Mouse (Mus musculus) kidney, adult 2 months (tissue): ENCODE data around the gene Oas1h. TPM values are rescaled to one million over a fixed set of nuclear protein-coding genes. Genes with fewer than 3 reads are reported as not detected.
"Not testable (repeated sequence)": the region's sequence is repeated elsewhere in the genome, so short reads cannot be mapped to it uniquely, and the experiment has no call there.

Experiments
- DNase-seq: peaks from one replicate; pipeline ENCODE4 v3.0.0; 2021
- H3K27ac ChIP-seq: fragments of 200-500 bp; 2 replicates; pipeline ENCODE4 v1.5.1; 2012; ENCODE audit warnings: low read depth, low read length, control low read depth, inconsistent platforms; ENCODE audit not compliant: insufficient read depth
- H3K27me3 ChIP-seq: fragments of 200-500 bp; replicated peaks from 2 replicates; pipeline ENCODE4 v1.6.1; 2012; ENCODE audit warnings: mild to moderate bottlenecking, moderate library complexity, low read length, inconsistent platforms; ENCODE audit not compliant: control insufficient read depth, insufficient read depth
- H3K36me3 ChIP-seq: fragments of 200-500 bp; 2 replicates; pipeline ENCODE4 v1.6.1; 2012; ENCODE audit warnings: mild to moderate bottlenecking, moderate library complexity, low read length, inconsistent platforms; ENCODE audit not compliant: control insufficient read depth, insufficient read depth
- H3K4me1 ChIP-seq: fragments of 200-500 bp; 2 replicates; pipeline ENCODE4 v1.6.1; 2011; ENCODE audit warnings: low read length; ENCODE audit not compliant: control insufficient read depth, insufficient read depth
- H3K4me3 ChIP-seq: fragments of 200-500 bp; 2 replicates; pipeline ENCODE4 v1.5.1; 2011; ENCODE audit warnings: mild to moderate bottlenecking, low read depth, low read length, control low read depth; ENCODE audit not compliant: insufficient read depth
- CTCF ChIP-seq: fragments of 200-500 bp; conservative IDR thresholded peaks from 2 replicates; pipeline ENCODE4 v1.5.1; 2011; ENCODE audit warnings: low read depth, mild to moderate bottlenecking, control low read depth, low read length, moderate library complexity, mixed read lengths; ENCODE audit not compliant: insufficient read depth, insufficient read length
- POLR2A ChIP-seq: fragments of 200-500 bp; IDR thresholded peaks from one replicate; pipeline ENCODE4 v1.6.1; 2011; ENCODE audit warnings: low read depth, low read length, control low read depth
- WGBS: fragments of 180-500 bp; shearing (Covaris S2); methylation state at CpG from one replicate; pipeline ENCODE4 v1.1.7; 2018; 5-methylcytosine and 5-hydroxymethylcytosine counted together
- polyA plus RNA-seq: library from polyadenylated mRNA; depleted of rRNA; stranded (reverse); fragments of >200 nt; gene quantifications from 2 replicates; pipeline ENCODE4 v1.2.3, GENCODE M21; 2012

Oas1h gene
- polyA plus RNA-seq, 1 experiment, result not detected

DNA sequence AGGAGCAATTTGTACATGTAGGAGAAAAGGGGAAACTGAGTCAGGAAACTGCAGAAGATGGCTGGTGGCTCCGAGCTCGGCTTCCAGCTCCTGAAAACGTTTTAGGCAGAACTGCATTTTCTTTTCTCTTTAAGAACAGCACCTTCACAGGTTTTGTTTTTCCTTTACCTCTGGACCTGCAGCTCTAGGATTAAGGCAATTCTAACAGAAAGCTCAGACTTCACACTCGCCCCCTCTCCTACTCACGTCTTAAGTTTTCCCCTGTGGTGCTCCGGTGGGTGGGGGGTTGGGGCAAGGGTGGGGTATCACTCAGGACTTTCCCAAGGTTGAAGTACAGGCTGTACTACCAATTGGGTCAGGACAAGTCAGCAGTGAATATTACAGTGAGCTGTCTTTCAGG lies 26.6 kb downstream of the Oas1h start:
- Histone ChIP-seq H3K27me3 (no peaks in the 10 kb centered on the region), H3K27ac (no peak overlapping the region), H3K4me1 (no peaks in the 10 kb centered on the region), H3K36me3 (no peaks in the 10 kb centered on the region), H3K4me3 (no peak overlapping the region)
- no peak for DNase-seq
- 47% methylated on average over 6 of the region's 6 CpGs for WGBS
- TF ChIP-seq POLR2A (no peak), CTCF (no peak)

DNA sequence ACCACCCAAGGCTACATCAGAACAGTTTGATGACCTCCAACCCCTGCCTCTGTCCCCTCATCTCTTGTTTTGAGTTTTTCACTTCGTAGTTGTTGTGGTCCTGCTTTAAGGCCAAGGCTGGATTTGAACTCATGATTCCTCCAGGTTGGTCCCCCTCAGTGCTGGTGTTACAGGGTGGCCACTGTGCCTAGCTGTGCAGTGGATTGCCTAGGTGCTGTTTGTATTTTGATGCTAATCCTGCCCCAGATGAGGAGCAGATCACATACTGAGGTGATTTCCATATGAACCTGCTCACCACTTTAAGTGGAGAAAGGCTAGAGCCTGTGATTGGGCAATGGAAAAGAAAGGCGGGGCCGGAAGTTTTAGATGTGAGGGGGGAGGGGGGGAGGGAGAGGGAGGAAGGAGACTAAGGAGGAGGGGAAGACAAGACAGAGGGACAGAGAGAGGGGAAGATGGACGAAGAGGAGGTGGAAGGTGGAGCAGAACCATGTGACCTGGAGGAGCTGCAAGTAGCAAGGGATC lies 27.1 kb downstream of the Oas1h start:
- H3K27ac ChIP-seq, H3K27me3 ChIP-seq, H3K4me1 ChIP-seq, DNase-seq, H3K36me3 ChIP-seq, H3K4me3 ChIP-seq: not testable (repeated sequence)
- WGBS, result 49% methylated on average over 4 of the region's 4 CpGs

DNA sequence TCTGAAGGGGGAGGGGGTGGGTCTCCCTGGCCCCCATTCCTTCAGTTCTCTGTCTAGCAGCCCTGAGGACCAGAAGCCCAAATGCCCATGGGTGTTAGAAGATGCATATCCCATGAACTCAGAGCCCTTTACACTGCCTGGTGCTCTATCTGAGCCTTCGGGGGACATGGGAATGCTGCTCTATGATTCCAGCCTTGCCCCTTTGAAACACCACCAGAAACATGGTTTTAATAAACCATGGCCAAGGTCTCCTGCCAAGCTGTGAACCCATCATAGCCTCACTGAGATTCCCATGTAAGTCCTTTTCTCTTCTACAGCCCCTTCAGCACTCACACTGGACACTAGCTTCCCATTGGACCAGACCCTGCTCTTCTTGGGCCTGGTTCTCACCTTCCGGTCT lies 28.8 kb downstream of the Oas1h start:
- Histone ChIP-seq H3K4me3 (no peak overlapping the region), H3K4me1 (no peaks in the 10 kb centered on the region), H3K27me3 (no peaks in the 10 kb centered on the region), H3K36me3 (no peaks in the 10 kb centered on the region), H3K27ac (no peak overlapping the region)
- no peak for TF ChIP-seq CTCF
- TF ChIP-seq POLR2A, result no peak
- 76% methylated on average over 2 of the region's 2 CpGs for WGBS
- DNase-seq, result no peak

DNA sequence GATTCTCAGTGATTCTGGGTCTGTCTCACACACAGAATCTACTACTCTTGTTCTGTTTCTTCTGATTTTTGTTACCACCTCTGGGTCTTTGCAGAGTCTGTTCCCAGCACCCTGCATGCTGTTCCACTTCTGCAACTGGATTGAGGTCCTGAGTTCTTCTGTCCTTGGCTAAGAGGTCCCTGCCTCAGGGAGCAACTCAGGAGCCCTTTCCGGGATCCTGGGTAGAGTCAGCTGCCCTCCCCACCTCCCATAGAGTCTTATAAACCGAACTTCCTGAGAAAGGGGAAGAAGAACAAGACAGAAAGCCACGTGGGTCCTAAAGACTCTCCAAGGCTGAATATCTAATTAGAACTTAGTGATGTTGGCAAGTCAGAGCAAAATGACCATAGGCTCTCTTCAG lies 29.8 kb downstream of the Oas1h start:
- 56% methylated on average over 3 of the region's 3 CpGs for WGBS
- TF ChIP-seq CTCF (no peak), POLR2A (no peak)
- H3K36me3 ChIP-seq, result no peaks in the 10 kb centered on the region
- H3K4me1 ChIP-seq, result no peaks in the 10 kb centered on the region
- DNase-seq, result no peak
- no peak overlapping the region for H3K4me3 ChIP-seq
- no peaks in the 10 kb centered on the region for H3K27me3 ChIP-seq
- H3K27ac ChIP-seq, result no peak overlapping the region

DNA sequence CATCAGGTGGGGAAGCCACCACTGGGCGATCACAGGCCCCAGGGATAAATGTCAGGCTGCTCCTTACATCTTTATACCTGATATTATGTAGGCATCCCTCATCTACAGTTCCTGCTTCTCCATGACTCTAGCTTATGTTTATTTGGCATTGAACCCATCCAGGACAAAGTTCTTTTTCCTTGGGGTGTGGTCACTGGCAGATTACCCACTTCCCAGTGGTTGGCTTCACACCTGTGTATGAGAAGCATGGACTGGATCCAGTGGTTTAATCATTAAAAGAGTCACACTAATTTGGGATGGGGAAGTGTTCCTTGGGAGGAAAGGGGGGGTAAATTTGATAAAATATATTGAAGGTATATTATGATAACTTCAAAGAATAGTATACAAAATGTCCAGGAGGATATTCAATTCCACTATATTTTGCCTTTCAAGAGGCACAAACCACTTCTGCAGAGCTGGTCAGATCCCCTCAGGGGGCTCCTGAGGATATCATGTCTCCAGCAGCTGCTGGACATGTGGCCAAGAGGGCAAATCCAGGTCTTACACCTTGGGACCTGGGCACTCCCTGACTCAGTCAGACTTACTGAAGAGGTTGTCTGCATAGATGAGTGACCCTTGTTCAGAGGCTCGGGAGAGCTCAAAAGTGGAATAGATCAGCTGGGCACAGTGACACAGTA lies 30.5 kb downstream of the Oas1h start:
- 79% methylated on average over 2 of the region's 2 CpGs for WGBS
- H3K4me1 ChIP-seq, H3K27me3 ChIP-seq, H3K27ac ChIP-seq, H3K4me3 ChIP-seq, H3K36me3 ChIP-seq: not testable (repeated sequence)
- peak; percentile 60 for DNase-seq

DNA sequence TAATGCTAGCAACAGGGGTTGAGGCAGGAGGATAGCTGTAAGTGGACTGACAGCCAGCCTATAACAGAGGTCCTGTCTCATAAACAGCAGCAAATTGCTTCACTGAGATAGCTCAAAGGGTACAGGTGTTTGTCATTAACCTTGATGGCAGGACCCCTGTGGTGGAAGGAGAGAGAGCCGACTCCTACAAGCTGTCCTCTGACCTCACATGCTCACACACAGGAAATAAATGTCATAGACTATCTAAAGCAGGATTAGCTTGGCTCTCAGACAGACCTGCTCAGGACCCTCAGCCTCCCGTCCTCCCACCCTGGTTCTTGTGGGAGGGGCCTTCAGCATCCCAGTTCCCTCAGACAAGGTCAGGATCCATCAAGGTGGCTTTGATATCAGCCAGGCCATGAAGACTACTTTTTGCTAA lies 31.0 kb downstream of the Oas1h start:
- TF ChIP-seq CTCF (no peak), POLR2A (no peak)
- DNase-seq, result no peak
- Histone ChIP-seq H3K4me3 (no peak overlapping the region), H3K36me3 (no peaks in the 10 kb centered on the region), H3K27me3 (no peaks in the 10 kb centered on the region), H3K4me1 (no peaks in the 10 kb centered on the region), H3K27ac (no peak overlapping the region)
- WGBS, result 48% methylated on average over 2 of the region's 2 CpGs

DNA sequence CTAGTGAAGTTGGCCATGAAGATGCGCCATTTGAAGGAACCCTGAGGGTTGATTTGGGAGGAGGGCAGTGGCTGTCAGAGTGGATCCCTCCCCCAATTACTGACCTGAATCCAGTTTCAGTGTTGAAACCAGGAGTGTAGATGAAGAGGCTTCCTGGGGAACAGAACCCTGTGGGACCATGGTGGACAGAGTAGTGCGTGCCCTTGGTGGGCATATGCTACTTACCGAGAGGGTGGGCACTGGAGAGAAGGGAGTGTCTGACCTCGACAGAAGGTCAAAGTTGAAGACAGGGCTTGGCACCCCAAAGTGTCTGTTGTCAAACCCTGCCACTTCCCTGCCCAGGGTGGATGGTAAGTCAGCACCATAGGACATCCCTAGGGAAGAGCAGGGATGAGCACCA lies 32.6 kb downstream of the Oas1h start:
- 92% methylated on average over 4 of the region's 4 CpGs for WGBS
- H3K4me1 ChIP-seq, H3K4me3 ChIP-seq, H3K36me3 ChIP-seq, H3K27me3 ChIP-seq, H3K27ac ChIP-seq, DNase-seq: not testable (repeated sequence)

DNA sequence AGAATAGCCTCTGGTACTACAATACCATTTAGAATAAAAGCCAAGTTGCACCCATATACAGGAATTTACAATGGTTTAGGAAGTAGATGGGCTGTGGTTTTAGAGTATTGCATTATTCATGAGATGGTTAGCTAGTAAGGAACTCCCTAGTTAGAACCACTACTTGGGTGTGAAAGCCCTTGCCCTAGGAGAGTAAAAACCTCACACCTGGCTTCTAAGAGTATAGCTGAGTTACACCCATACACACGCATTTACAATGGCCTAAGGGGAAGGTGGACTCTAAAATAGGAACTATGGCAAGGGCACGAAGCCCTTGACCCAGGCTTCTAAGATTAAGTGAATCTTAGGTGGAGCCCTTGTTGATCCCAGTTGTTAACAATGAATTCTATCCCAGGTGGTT lies 33.5 kb downstream of the Oas1h start:
- H3K27me3 ChIP-seq, H3K27ac ChIP-seq, DNase-seq, H3K4me3 ChIP-seq, H3K4me1 ChIP-seq, H3K36me3 ChIP-seq: not testable (repeated sequence)
- WGBS, result 67% methylated on average over 2 of the region's 2 CpGs
